Mouse (Mus musculus) kidney, embryonic 14.5 days (tissue): Measurements from ENCODE around the gene Vash1. TPM values are rescaled to one million over a fixed set of nuclear protein-coding genes. Genes with fewer than 3 reads are reported as not detected.
A peak's percentile ranks its signal among the peaks of the same experiment; 100 is the strongest.

ENCODE experiments used
- ATAC-seq: fragments of 200-750 bp; cut with Nextera tagmentation; 2 replicates; pipeline ENCODE4 v1.8.0; 2017; ENCODE audit warnings: moderate number of reproducible peaks, mild to moderate bottlenecking, moderate TSS enrichment, moderate library complexity; ENCODE audit not compliant: low FRiP score, low TSS enrichment
- H3K27ac ChIP-seq: fragments of 300-500 bp; sonication (generic); 2 replicates; pipeline ENCODE4 v1.5.1; 2014; ENCODE audit warnings: low read depth, mild to moderate bottlenecking, low read length, moderate library complexity, mixed read lengths
- H3K27me3 ChIP-seq: fragments of 300-500 bp; sonication (generic); 2 replicates; pipeline ENCODE4 v1.6.1; 2014; ENCODE audit warnings: mild to moderate bottlenecking, low read length; ENCODE audit not compliant: control insufficient read depth, insufficient read depth
- H3K36me3 ChIP-seq: fragments of 300-500 bp; sonication (generic); 2 replicates; pipeline ENCODE4 v1.6.1; 2014; ENCODE audit warnings: low read length, mixed read lengths; ENCODE audit not compliant: control insufficient read depth, insufficient read depth
- H3K4me1 ChIP-seq: fragments of 300-500 bp; sonication (generic); 2 replicates; pipeline ENCODE4 v1.6.1; 2014; ENCODE audit warnings: low read length, mixed read lengths; ENCODE audit not compliant: control insufficient read depth, insufficient read depth
- H3K4me2 ChIP-seq: fragments of 300-500 bp; sonication (generic); replicated peaks from 2 replicates; pipeline ENCODE4 v1.6.1; 2014; ENCODE audit warnings: low read depth, mild to moderate bottlenecking, low read length
- H3K4me3 ChIP-seq: fragments of 300-500 bp; sonication (generic); 2 replicates; pipeline ENCODE4 v1.5.1; 2014; ENCODE audit warnings: mild to moderate bottlenecking, low read length
- H3K9ac ChIP-seq: fragments of 300-500 bp; sonication (generic); 2 replicates; pipeline ENCODE4 v1.6.1; 2014; ENCODE audit warnings: low read depth, mild to moderate bottlenecking, low read length, moderate library complexity
- H3K9me3 ChIP-seq: fragments of 300-500 bp; sonication (generic); 2 replicates; pipeline ENCODE4 v1.6.1; 2016; ENCODE audit warnings: low read length; ENCODE audit not compliant: control insufficient read depth
- WGBS: fragments of 180-500 bp; shearing (Covaris S2); extraction: QIAGEN DNeasy Blood & Tissue Kit; methylation state at CpG from one replicate; pipeline ENCODE4 v1.1.7; 2014; 5-methylcytosine and 5-hydroxymethylcytosine counted together
- polyA plus RNA-seq: library from polyadenylated mRNA; unstranded; fragments of >200 nt; fragmentation: Nextera tagmentation; extraction: Ambion mirVana; gene quantifications from 2 replicates; pipeline ENCODE4 v1.2.1, GENCODE M21; 2014

Gene Vash1
- polyA plus RNA-seq, 1 experiment from 2014 or later: 9.6 TPM

DNA sequence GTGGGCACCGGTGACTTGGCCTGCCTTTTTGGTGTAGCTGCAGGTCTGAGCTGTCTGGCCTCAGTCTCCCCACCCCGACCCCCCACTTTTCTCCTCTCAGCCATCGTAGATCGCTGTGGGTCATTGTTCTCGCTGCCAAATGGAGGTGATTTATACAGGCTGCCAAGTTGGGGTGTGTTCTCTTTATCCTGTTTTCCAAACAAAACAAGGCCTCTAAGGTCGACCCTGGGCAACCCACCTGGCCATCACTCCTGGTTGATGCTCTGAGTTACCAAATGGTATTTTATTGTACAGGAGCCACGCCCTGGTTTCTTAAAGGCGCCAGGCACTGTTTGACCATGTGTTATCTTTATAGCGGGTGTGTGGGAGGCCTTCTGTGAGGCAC lies 1.0 kb downstream of the Vash1 start:
- Histone ChIP-seq H3K27ac (peak overlapping the region; percentile 63; the same call in 1 of the 2 replicates), H3K4me2 (peak overlapping the region; percentile 100), H3K9me3 (no peaks in the 10 kb centered on the region), H3K4me1 (peaks cover 12% of the 10 kb centered on the region; the same call in 1 of the 2 replicates), H3K4me3 (peak overlapping the region; percentile 78), H3K9ac (peak overlapping the region; percentile 86), H3K36me3 (no peaks in the 10 kb centered on the region), H3K27me3 (no peaks in the 10 kb centered on the region)
- no peak for ATAC-seq
- whole genome bisulfite sequencing: 2% methylated on average over 9 of the region's 9 CpGs

GRCm38 (mm10) chr12:86679991-86680491 lies 1.5 kb downstream of the Vash1 start:
- no peak overlapping the region for H3K27ac ChIP-seq
- H3K9me3 ChIP-seq: no peaks in the 10 kb centered on the region
- peak overlapping the region; percentile 78 for H3K4me3 ChIP-seq
- no peak for ATAC-seq
- H3K36me3 ChIP-seq: no peaks in the 10 kb centered on the region
- peak overlapping the region; percentile 100 for H3K4me2 ChIP-seq
- H3K9ac ChIP-seq: peak overlapping the region; percentile 86; the same call in 1 of the 2 replicates
- H3K4me1 ChIP-seq: peaks cover 12% of the 10 kb centered on the region; the same call in 1 of the 2 replicates
- no peaks in the 10 kb centered on the region for H3K27me3 ChIP-seq
- WGBS: 20% methylated on average over 12 of the region's 12 CpGs

- Histone ChIP-seq H3K9me3 (no peaks in the 10 kb centered on the region), H3K36me3 (no peaks in the 10 kb centered on the region), H3K27ac (no peak overlapping the region), H3K4me3 (peak overlapping the region; percentile 78), H3K4me1 (peaks cover 12% of the 10 kb centered on the region; the same call in 1 of the 2 replicates), H3K27me3 (no peaks in the 10 kb centered on the region), H3K9ac (peak overlapping the region; percentile 86; the same call in 1 of the 2 replicates), H3K4me2 (peak overlapping the region; percentile 100)
- no peak for ATAC-seq
- WGBS: 52% methylated on average over 11 of the region's 11 CpGs
Observed at GRCm38 (mm10) chr12:86680591-86681193, 2.2 kb downstream of the Vash1 start.

GRCm38 (mm10) chr12:86681626-86682025 lies 3.1 kb downstream of the Vash1 start:
- Histone ChIP-seq H3K9ac (no peak overlapping the region), H3K9me3 (no peaks in the 10 kb centered on the region), H3K27ac (no peak overlapping the region), H3K4me2 (no peak overlapping the region), H3K4me3 (no peak overlapping the region; the same call in 1 of the 2 replicates), H3K27me3 (no peaks in the 10 kb centered on the region), H3K4me1 (peaks cover 12% of the 10 kb centered on the region; the same call in 1 of the 2 replicates), H3K36me3 (no peaks in the 10 kb centered on the region)
- 84% methylated on average over 9 of the region's 9 CpGs for WGBS
- ATAC-seq: no peak

- WGBS: 84% methylated on average over 8 of the region's 8 CpGs
- Histone ChIP-seq H3K9ac (no peak overlapping the region), H3K27me3 (no peaks in the 10 kb centered on the region), H3K4me2 (no peak overlapping the region), H3K4me3 (no peak overlapping the region), H3K36me3 (no peaks in the 10 kb centered on the region), H3K9me3 (no peaks in the 10 kb centered on the region), H3K4me1 (peaks cover 12% of the 10 kb centered on the region; the same call in 1 of the 2 replicates), H3K27ac (no peak overlapping the region)
- no peak for ATAC-seq
Observed at GRCm38 (mm10) chr12:86682178-86682577, 3.7 kb downstream of the Vash1 start.

DNA sequence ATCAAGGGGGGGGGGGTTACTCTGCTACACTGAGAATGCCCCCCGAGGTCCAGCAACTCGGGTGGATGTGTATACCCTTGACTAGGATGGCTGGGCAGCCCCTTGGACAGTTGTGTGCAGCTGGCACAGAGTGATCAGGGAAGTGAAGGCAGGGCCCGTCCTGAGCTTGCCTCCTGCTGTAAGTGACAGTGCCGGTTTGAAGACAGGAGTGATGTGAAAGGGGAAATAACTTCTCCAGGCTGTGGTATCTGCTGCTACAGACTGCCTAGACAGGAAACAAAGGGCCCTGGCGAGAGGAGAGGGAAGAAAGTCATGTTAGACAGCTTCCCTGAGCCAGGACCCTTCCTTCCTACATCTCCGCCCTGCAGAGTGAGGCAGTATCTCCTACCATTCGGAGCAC lies 5.2 kb downstream of the Vash1 start:
- H3K9me3 ChIP-seq: no peaks in the 10 kb centered on the region
- no peak overlapping the region for H3K9ac ChIP-seq
- H3K4me3 ChIP-seq: no peak overlapping the region
- no peak overlapping the region for H3K4me2 ChIP-seq
- H3K4me1 ChIP-seq: peaks cover 12% of the 10 kb centered on the region; the same call in 1 of the 2 replicates
- no peak for ATAC-seq
- H3K36me3 ChIP-seq: no peaks in the 10 kb centered on the region
- H3K27me3 ChIP-seq: no peaks in the 10 kb centered on the region
- WGBS: 77% methylated on average over 7 of the region's 7 CpGs
- no peak overlapping the region for H3K27ac ChIP-seq

DNA sequence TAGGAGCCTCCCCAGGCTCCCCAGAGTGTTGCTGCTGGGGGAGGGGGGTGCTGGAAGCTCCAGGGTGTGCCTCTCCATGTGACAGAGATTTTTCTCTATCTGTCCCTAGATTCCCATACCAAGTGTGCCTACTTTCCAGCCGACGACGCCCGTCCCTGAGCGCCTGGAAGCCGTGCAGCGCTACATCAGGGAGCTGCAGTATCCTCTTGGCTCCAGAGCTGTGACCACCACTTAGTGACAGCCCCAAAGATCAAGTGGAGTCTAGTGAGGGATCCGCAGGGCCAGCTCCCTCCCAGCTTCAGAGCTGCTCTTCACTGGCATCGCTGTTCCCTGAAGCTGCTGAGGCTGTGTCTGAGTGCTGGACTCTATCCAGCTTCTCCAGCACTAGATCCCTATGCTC lies 6.8 kb downstream of the Vash1 start:
- no peak overlapping the region for H3K4me2 ChIP-seq
- peaks cover 4% of the 10 kb centered on the region; the same call in 1 of the 2 replicates for H3K4me1 ChIP-seq
- no peak overlapping the region for H3K27ac ChIP-seq
- no peak overlapping the region for H3K9ac ChIP-seq
- no peaks in the 10 kb centered on the region for H3K27me3 ChIP-seq
- WGBS: 81% methylated on average over 9 of the region's 9 CpGs
- no peak overlapping the region for H3K4me3 ChIP-seq
- H3K36me3 ChIP-seq: no peaks in the 10 kb centered on the region
- no peak for ATAC-seq
- no peaks in the 10 kb centered on the region for H3K9me3 ChIP-seq

GRCm38 (mm10) chr12:86686551-86687330 lies 8.2 kb downstream of the Vash1 start:
- 68% methylated on average over 13 of the region's 13 CpGs for WGBS
- Histone ChIP-seq H3K4me3 (no peak overlapping the region), H3K36me3 (no peaks in the 10 kb centered on the region; the same call in 1 of the 2 replicates), H3K9ac (no peak overlapping the region), H3K4me1 (0 out of 2 replicates have a peak, but pooled peaks cover 3% of the 10 kb centered on the region), H3K27ac (no peak overlapping the region), H3K4me2 (no peak overlapping the region), H3K27me3 (no peaks in the 10 kb centered on the region), H3K9me3 (no peaks in the 10 kb centered on the region)
- no peak for ATAC-seq
